Mouse (Mus musculus): Measurements from ENCODE around the gene Ppm1l. TPM values are rescaled to one million over a fixed set of nuclear protein-coding genes. Genes with fewer than 3 reads are reported as not detected.

The Ppm1l gene
- polyA plus RNA-seq, 1 experiment from 2014 or later = 5.6 TPM

DNA sequence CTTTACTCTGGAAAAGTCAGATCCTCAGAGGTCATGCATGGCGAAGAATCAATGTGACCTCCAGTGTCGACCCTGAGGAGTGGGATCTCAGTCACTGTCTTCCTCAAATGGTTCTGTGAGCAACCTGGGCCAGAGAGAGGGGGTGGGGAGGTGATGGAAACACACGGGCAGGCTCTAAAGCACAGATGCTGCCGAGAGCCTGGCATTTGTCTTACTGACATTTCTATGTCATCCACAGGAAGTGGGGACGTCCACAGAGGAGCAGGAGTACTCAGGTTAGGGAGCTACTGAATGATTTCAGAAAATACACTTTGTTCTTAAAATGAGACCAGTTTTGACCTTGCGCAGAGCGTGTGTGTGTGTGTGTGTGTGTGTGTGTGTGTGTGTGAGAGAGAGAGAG lies 195.2 kb downstream of the Ppm1l start:
- H3K4me1 ChIP-seq (ENCODE audit: control insufficient read depth, insufficient read depth, low read length) = peaks cover 8% of the 10 kb centered on the region
- no peak overlapping the region for H3K4me2 ChIP-seq
- ATAC-seq (replicated peaks; ENCODE audit: insufficient number of reproducible peaks, low FRiP score, low TSS enrichment) = no peak
- H3K27ac ChIP-seq (ENCODE audit: low read depth, low read length) = no peak overlapping the region
- H3K27me3 ChIP-seq (ENCODE audit: control insufficient read depth, insufficient read depth, low read length) = no peaks in the 10 kb centered on the region
- no peaks in the 10 kb centered on the region for H3K36me3 ChIP-seq (ENCODE audit: control insufficient read depth, insufficient read depth, low read length)
- H3K9ac ChIP-seq (ENCODE audit: low read depth, low read length) = no peak overlapping the region
- 29% methylated on average over 7 of the region's 7 CpGs for WGBS (ENCODE audit: insufficient replicate concordance)
- H3K9me3 ChIP-seq (replicated peaks; ENCODE audit: control insufficient read depth, low read length) = no peaks in the 10 kb centered on the region
- no peak overlapping the region for H3K4me3 ChIP-seq (ENCODE audit: low read depth, low read length)

DNA sequence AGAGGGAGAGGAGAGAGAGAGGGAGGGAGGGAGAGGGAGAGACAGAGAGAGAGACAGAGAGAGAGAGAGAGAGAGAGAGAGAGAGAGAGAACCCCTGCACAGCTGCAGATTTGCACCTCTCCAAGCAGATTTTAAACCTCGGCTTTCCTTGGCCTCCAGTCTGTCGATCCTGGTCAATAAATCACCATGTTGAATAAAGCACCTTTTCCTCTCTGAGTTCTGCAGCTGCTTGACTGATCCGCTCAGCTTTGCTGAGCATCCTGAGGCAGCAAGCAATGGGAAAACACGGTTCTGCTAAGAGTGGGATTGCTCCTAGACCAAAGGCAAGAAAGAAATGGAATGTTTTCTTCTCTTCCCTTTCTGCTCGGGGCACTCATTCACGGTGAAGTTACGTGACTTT lies 195.7 kb downstream of the Ppm1l start:
- Histone ChIP-seq H3K4me1 (ENCODE audit: control insufficient read depth, insufficient read depth, low read length) (peaks cover 8% of the 10 kb centered on the region), H3K27me3 (ENCODE audit: control insufficient read depth, insufficient read depth, low read length) (no peaks in the 10 kb centered on the region), H3K9me3 (replicated peaks; ENCODE audit: control insufficient read depth, low read length) (no peaks in the 10 kb centered on the region), H3K4me3 (ENCODE audit: low read depth, low read length) (no peak overlapping the region), H3K4me2 (no peak overlapping the region), H3K27ac (ENCODE audit: low read depth, low read length) (no peak overlapping the region), H3K9ac (ENCODE audit: low read depth, low read length) (no peak overlapping the region), H3K36me3 (ENCODE audit: control insufficient read depth, insufficient read depth, low read length) (no peaks in the 10 kb centered on the region)
- 51% methylated on average over 7 of the region's 7 CpGs for WGBS (ENCODE audit: insufficient replicate concordance)
- ATAC-seq (replicated peaks; ENCODE audit: insufficient number of reproducible peaks, low FRiP score, low TSS enrichment) = no peak

GRCm38 (mm10) chr3:69515730-69516350 lies 199.2 kb downstream of the Ppm1l start:
- Histone ChIP-seq H3K4me2 (no peak overlapping the region), H3K9ac (ENCODE audit: low read depth, low read length) (no peak overlapping the region), H3K27ac (ENCODE audit: low read depth, low read length) (no peak overlapping the region), H3K27me3 (ENCODE audit: control insufficient read depth, insufficient read depth, low read length) (no peaks in the 10 kb centered on the region), H3K9me3 (replicated peaks; ENCODE audit: control insufficient read depth, low read length) (no peaks in the 10 kb centered on the region), H3K36me3 (ENCODE audit: control insufficient read depth, insufficient read depth, low read length) (no peaks in the 10 kb centered on the region), H3K4me1 (ENCODE audit: control insufficient read depth, insufficient read depth, low read length) (peaks cover 8% of the 10 kb centered on the region), H3K4me3 (ENCODE audit: low read depth, low read length) (no peak overlapping the region)
- WGBS (ENCODE audit: insufficient replicate concordance) = 77% methylated on average over 13 of the region's 13 CpGs
- ATAC-seq (replicated peaks; ENCODE audit: insufficient number of reproducible peaks, low FRiP score, low TSS enrichment) = no peak

GRCm38 (mm10) chr3:69519188-69519587 lies 202.5 kb downstream of the Ppm1l start:
- Histone ChIP-seq H3K4me3 (ENCODE audit: low read depth, low read length) (no peak overlapping the region), H3K9me3 (replicated peaks; ENCODE audit: control insufficient read depth, low read length) (no peaks in the 10 kb centered on the region), H3K36me3 (ENCODE audit: control insufficient read depth, insufficient read depth, low read length) (no peaks in the 10 kb centered on the region), H3K4me2 (no peak overlapping the region), H3K27me3 (ENCODE audit: control insufficient read depth, insufficient read depth, low read length) (no peaks in the 10 kb centered on the region), H3K9ac (ENCODE audit: low read depth, low read length) (no peak overlapping the region), H3K27ac (ENCODE audit: low read depth, low read length) (no peak overlapping the region), H3K4me1 (ENCODE audit: control insufficient read depth, insufficient read depth, low read length) (no peaks in the 10 kb centered on the region)
- WGBS (ENCODE audit: insufficient replicate concordance) = 80% methylated on average over 9 of the region's 9 CpGs
- ATAC-seq (replicated peaks; ENCODE audit: insufficient number of reproducible peaks, low FRiP score, low TSS enrichment) = no peak

DNA sequence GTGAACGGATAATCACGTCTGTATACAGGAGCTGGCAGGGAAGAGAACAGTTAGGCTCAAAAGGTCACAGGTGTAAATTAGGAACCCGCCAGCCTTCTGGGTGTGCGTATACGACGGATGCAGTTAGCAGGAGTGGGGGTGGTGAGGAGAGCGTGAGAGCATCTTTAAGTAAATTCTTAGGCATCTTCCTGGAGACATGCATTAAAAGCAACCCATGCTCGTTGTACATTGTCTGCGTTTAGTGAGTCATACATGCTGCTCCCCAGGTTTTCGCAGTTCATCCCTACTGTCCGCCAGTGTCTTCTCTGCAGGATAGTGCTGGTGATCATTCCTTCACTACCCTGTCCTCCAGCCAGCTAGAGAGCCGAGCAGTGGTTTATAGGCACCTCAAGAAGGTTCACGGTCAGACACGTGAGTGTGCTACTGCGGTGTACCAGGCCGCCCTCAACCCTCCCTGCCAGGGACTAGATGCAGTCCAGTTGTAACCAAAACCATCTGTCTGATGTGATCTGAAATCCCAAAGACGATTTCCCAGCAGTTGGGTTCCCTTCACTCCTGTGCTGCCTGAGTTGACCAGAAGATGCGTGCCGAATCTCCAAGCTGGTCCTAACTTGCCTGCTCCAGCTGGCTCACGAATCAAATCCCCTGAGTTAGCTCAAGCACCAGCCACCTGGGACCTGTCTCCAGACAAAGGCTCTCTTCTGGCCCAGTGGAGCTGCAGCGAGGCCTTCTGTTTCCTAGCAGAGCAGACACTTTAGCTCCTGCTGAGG lies 203.3 kb downstream of the Ppm1l start:
- no peak overlapping the region for H3K4me2 ChIP-seq
- no peak for ATAC-seq (replicated peaks; ENCODE audit: insufficient number of reproducible peaks, low FRiP score, low TSS enrichment)
- H3K36me3 ChIP-seq (ENCODE audit: control insufficient read depth, insufficient read depth, low read length) = no peaks in the 10 kb centered on the region
- H3K4me3 ChIP-seq (ENCODE audit: low read depth, low read length) = no peak overlapping the region
- no peaks in the 10 kb centered on the region for H3K4me1 ChIP-seq (ENCODE audit: control insufficient read depth, insufficient read depth, low read length)
- WGBS (ENCODE audit: insufficient replicate concordance) = 81% methylated on average over 21 of the region's 21 CpGs
- no peaks in the 10 kb centered on the region for H3K27me3 ChIP-seq (ENCODE audit: control insufficient read depth, insufficient read depth, low read length)
- H3K9me3 ChIP-seq (replicated peaks; ENCODE audit: control insufficient read depth, low read length) = no peaks in the 10 kb centered on the region
- H3K9ac ChIP-seq (ENCODE audit: low read depth, low read length) = no peak overlapping the region
- no peak overlapping the region for H3K27ac ChIP-seq (ENCODE audit: low read depth, low read length)

GRCm38 (mm10) chr3:69522270-69522669 lies 205.6 kb downstream of the Ppm1l start:
- Histone ChIP-seq H3K27me3 (ENCODE audit: control insufficient read depth, insufficient read depth, low read length) (no peaks in the 10 kb centered on the region), H3K9ac (ENCODE audit: low read depth, low read length) (no peak overlapping the region), H3K27ac (ENCODE audit: low read depth, low read length) (no peak overlapping the region), H3K4me1 (ENCODE audit: control insufficient read depth, insufficient read depth, low read length) (0 out of 2 replicates have a peak, but pooled peaks cover 2% of the 10 kb centered on the region), H3K36me3 (ENCODE audit: control insufficient read depth, insufficient read depth, low read length) (no peaks in the 10 kb centered on the region), H3K4me2 (no peak overlapping the region), H3K4me3 (ENCODE audit: low read depth, low read length) (no peak overlapping the region), H3K9me3 (replicated peaks; ENCODE audit: control insufficient read depth, low read length) (no peaks in the 10 kb centered on the region)
- no peak for ATAC-seq (replicated peaks; ENCODE audit: insufficient number of reproducible peaks, low FRiP score, low TSS enrichment)
- 90% methylated on average over 3 of the region's 3 CpGs for WGBS (ENCODE audit: insufficient replicate concordance)

DNA sequence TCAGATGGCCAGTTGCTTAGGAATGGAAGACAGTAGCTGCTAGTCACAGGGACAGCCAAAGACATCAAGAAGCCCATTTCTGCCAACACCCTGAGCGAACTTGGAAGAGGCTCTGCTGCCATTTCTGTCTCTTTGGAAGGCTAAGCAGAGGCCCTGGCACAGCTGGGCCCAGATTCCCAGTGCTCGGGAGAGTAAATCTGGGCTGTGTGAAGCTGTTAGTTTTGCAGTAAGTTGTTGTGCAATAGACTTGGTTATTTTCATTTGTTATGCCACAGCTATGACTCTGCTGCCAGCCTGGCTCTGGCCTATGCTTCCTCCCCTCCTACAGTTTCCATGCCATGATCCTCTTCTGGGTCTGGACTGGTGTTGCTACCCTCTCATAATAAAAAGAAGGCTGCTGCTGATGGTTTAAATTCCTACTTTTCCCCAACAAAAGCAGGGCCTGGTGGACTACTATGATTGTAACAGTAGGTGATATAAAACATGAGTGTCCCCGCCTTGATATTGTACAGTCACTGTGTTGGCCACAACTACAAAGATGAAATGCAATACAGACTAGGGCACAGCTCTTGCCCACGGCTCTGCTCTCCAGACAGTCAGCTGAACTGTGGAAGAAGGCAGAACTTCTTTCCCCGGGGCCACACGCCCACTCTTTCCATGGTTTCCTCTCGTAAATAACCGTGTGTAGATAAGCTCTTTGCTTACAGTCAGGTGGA lies 207.9 kb downstream of the Ppm1l start:
- H3K36me3 ChIP-seq (ENCODE audit: control insufficient read depth, insufficient read depth, low read length) = no peaks in the 10 kb centered on the region
- ATAC-seq (replicated peaks; ENCODE audit: insufficient number of reproducible peaks, low FRiP score, low TSS enrichment) = no peak
- no peak overlapping the region for H3K4me3 ChIP-seq (ENCODE audit: low read depth, low read length)
- 0 out of 2 replicates have a peak, but pooled peaks cover 2% of the 10 kb centered on the region for H3K4me1 ChIP-seq (ENCODE audit: control insufficient read depth, insufficient read depth, low read length)
- no peak overlapping the region for H3K4me2 ChIP-seq
- H3K9me3 ChIP-seq (replicated peaks; ENCODE audit: control insufficient read depth, low read length) = no peaks in the 10 kb centered on the region
- H3K27me3 ChIP-seq (ENCODE audit: control insufficient read depth, insufficient read depth, low read length) = no peaks in the 10 kb centered on the region
- 64% methylated on average over 8 of the region's 8 CpGs for WGBS (ENCODE audit: insufficient replicate concordance)
- no peak overlapping the region for H3K9ac ChIP-seq (ENCODE audit: low read depth, low read length)
- no peak overlapping the region for H3K27ac ChIP-seq (ENCODE audit: low read depth, low read length)

DNA sequence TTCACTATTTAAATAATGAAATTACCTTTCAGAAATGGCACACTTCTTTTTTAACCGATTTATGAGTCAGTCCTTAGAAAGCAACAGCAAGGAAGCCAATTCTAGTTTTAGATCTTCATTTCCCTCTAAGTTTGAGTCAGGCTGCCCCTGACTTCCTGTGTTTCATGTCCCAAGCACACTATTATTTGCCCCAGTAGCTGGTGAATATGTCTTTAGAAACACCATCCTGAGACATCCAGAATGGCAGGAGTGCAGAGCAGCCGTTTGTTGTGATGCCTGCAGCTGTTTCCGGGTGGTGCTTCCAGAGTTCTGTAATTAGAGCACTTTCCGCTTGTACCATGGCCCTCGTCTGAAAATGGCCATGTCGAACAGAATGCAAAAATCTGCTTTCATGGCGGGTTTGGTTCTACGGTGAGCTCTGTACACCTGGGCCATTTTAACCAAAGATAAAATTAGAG lies 208.4 kb downstream of the Ppm1l start:
- H3K4me1 ChIP-seq (ENCODE audit: control insufficient read depth, insufficient read depth, low read length) = 0 out of 2 replicates have a peak, but pooled peaks cover 2% of the 10 kb centered on the region
- H3K9ac ChIP-seq (ENCODE audit: low read depth, low read length) = no peak overlapping the region
- no peak for ATAC-seq (replicated peaks; ENCODE audit: insufficient number of reproducible peaks, low FRiP score, low TSS enrichment)
- H3K4me2 ChIP-seq = no peak overlapping the region
- H3K27me3 ChIP-seq (ENCODE audit: control insufficient read depth, insufficient read depth, low read length) = no peaks in the 10 kb centered on the region
- no peak overlapping the region for H3K27ac ChIP-seq (ENCODE audit: low read depth, low read length)
- WGBS (ENCODE audit: insufficient replicate concordance) = 63% methylated on average over 8 of the region's 8 CpGs
- H3K36me3 ChIP-seq (ENCODE audit: control insufficient read depth, insufficient read depth, low read length) = no peaks in the 10 kb centered on the region
- H3K9me3 ChIP-seq (replicated peaks; ENCODE audit: control insufficient read depth, low read length) = no peaks in the 10 kb centered on the region
- H3K4me3 ChIP-seq (ENCODE audit: low read depth, low read length) = no peak overlapping the region
